Mouse (Mus musculus) activated CD4-positive, CD25-positive, alpha-beta regulatory T cell, adult 4 months (primary cell): ENCODE results near the gene Cdk5rap3. TPM values are rescaled to one million over a fixed set of nuclear protein-coding genes. Genes with fewer than 3 reads are reported as not detected.

Source experiments
- ATAC-seq: one replicate; pipeline ENCODE4 v1.8.0; 2017
- polyA plus RNA-seq, 2 experiments: library from polyadenylated mRNA; unstranded; fragments of 100-300 nt; shearing (Covaris generic); gene quantifications; one replicate each; pipeline ENCODE4 v1.2.1; 2017

The Cdk5rap3 gene
- polyA plus RNA-seq, 2 experiments from 2014 or later = 86.7 to 92.1 TPM

DNA sequence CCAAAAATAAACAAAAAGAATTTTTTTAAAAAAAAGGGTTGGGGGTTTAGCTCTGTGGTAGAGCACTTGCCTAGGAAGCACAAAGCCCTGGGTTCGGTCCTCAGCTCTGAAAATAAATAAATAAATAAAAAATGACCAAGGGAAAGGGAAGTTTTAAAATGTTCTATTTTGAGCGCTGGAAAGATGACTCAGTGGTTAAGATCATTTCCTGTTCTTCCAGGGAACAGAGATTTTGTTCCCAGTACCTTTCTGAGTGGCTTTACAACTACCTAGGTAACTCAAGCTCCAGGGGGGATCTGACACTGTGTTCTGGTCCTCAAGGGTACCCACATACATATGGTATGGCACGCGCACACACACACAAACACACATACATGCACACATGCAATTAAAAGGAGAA is 20.4 kb downstream of the Cdk5rap3 start:
- no peak for ATAC-seq

DNA sequence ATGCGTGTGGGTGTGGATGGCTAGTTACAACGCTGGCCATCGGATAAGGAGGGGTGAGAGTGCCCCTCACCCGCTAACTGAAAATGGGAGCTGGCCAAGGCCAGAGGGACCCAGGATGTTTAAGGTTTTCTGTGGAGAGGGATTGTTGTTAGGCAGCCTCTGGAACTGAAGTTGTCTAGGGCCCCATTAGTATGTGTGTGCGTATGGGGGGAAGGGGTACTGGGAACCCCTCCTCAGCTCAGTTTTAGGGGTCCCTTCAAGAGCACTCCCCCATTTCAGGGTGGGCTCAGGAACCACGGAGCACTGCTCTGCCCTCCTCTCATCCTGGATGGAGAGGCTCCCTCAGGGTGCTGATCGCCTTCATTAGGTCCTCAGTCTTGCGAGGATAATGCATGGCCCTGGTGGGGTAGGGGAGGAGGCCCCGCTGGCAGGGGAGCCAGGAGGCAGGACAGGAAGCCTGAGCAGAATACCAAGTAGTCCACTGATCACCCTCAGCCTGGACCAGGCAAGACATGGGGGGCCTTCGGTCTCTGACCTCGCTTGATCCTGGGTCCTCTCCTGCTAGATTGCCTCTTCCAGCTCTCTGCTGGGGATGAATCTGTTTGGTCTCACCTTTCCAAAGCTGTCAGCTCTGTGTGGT is 23.0 kb downstream of the Cdk5rap3 start:
- no peak for ATAC-seq

DNA sequence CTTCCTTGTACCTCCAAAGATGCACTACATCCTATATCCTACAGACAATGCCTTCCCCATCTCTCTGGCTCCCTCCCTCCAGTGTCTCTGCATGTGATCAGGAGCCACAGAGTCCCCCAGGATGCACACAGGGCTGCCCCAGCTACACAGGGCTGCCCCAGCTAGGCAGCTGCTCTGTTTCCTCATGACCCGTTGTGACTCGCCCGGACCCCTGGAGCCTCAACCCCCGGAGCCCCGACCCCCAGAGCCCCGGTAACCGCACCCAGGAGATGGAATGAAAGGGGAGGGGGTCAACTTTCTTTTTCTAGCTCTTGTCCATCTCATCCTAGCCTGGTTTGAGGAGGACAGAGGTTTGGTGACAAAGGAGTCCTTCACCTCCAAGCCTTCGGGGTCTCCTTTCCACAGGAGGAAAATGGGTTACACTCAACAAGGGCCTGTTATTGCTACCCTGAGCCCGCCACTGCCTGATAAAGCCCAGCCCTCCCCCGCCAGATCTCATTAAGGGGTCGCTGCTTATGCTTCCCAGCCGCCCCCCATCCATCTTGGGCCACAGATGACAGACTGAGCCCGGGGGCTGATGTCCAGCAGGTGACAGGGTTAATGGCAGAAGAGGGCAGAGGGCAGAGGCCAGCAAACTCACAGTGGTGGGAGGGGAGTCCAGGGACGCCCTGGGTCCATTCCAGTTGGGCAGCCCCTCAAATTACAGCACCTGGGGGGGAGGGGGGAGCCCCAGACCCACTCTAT is 24.3 kb downstream of the Cdk5rap3 start:
- ATAC-seq = no peak

DNA sequence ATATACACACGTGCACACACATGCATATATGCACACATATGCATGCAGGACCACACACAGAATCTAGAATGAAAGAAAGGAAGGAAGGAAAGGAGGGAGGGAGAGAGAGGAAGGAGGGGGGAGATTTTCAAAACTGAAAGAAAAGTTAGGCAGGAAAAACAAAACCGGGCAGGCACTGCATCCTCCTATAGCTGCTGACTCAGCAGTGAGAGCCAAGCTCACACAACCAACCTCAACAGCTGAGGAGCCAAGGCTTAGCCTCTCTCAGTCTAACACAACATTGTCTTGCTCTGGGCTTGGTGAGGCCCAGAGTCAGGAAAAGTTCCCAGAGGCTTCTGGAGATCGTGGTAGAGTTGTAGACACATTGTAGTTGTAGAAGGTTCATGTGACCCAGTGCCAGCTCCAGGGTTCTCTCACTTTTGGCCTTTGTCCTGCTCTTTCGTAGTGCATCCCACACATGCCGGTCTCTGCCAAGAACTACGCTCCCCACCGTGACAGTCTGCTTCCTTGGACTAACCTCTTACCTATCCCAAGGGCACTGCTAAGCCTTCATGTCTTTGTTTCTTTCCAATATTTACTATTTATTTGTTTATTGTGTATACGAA is 29.3 kb downstream of the Cdk5rap3 start:
- ATAC-seq = no peak

DNA sequence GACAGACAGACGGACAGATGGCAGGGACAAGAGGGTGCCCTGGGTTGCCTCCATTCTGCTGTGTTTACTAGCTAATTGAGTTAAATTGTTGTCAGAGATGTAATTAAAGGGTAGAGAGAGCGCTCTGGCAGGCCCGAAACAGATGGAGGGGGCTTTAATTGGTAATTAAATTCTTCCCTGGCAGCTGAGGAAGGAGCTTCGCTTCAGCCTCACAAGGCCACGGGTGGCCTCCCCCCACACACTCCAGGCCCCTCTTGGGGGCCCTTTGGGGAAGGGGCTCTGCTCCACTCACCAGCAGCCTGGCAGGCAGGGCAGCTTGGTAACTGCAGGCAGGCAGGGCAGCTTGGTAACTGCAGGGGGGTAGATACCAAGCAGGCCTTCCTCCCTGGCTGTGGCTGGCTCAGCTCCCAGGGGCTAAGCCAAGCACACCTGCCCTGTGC is 30.4 kb downstream of the Cdk5rap3 start:
- no peak for ATAC-seq

DNA sequence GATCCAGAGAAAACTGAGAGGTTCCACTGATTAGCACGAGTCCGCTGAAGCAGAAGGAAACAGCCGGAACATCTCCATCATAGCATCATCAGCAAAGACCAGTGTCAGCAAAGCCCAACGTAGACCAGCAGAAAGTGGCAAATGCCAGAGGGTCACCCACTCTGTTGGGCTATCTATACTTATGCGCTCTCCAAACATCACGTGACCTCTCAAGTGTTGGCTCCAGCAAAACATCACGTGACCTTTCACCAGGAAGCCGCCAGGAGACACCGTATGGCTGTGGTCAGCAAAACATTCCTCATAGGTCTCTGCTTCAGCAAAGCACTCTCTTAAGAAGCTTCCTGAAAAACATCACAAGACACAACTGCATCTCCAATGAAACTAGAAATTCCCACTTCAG is 36.0 kb downstream of the Cdk5rap3 start:
- ATAC-seq = no peak

DNA sequence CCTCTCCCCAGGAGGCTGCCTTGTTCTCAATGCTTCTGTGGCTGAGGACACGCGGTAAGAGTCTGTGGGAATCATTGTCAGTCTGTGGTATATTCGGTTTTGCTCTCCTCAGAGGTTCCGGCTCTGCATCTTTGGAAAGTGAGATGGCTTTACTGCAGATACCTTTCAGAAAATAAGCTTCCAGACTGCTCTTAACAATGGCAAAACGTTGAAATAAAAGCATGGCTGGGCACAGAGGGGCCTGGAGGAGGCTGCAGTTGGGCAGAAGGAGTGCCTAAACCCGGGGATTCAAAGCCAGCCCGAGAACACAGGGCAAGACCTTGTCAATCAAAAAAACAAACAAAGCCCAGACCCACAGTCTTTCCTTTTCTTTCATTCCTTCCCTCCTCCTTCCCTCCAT is 36.9 kb downstream of the Cdk5rap3 start:
- ATAC-seq = no peak

DNA sequence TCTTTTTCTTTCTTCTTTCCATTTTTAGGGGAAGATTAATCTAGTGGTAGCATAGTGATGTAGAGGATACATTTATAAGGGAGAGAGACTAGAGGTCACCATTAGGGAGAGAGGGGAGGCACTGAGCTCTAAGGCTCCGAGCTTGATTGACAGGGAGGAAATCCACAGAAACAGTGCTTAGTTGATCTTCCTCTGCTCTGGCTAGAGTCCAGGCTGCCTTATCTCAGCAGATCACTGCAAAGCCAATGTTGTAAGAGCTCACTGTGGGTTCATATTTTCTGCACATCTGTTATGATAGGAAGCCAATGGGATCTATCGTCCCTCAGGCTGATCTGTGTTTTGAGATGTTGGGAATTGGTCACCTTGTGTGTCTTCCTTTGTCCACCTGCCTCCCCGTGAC is 37.6 kb downstream of the Cdk5rap3 start:
- ATAC-seq = no peak

DNA sequence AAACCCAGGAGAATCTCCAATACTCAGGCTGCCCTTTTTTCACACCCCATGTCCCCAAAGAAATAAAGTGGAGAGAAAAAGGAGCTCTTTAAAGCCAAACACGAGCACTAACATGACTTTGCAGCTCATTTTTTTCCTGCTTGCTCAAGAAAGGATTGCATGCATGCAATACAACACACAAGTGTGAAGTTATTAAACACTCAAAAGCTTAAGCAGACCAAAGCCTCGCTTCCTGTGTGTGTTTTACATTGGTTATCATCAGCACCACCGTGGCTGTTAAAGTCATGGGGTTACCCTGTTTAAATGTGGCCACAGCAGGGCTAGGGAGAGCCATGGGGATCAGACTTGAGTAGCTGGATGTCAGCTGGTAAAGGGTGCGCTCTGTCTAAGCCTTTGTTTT is 39.2 kb downstream of the Cdk5rap3 start:
- ATAC-seq = no peak

DNA sequence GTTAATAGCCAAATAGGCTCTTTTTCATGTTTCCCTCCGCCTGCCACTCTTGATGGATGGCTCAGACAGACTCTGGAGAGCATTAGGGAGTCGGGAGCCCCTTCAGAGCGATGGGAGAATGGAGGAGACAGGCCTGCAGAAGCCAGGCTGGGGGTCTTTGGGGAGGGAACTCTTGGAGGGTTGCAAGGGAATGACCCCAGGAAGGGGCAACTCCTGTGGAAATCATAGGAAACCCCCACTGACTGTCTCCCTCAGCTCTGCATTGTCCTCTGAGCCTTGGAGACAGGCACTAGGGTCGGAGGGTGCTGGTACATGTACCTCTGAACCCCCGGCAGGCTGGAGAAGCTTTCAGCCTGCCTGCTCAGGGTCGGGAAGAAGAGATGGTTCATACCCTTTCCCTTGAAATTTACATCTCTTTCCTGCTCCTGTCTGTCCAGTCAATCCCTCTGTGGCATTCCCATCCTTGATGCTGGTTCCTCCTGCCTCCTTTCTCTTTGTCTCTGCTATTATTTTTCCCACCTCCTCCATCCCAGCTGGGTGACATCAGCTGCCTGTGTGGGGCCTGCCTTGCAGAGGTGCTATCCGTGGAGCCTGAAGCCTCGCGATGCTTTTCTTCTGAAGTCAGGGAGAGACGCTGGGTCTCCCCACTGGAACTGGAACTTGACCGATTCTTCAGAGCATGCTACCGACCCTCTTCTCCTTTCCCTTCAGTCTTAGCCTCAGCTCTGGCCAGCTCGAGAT is 39.8 kb downstream of the Cdk5rap3 start:
- no peak for ATAC-seq

DNA sequence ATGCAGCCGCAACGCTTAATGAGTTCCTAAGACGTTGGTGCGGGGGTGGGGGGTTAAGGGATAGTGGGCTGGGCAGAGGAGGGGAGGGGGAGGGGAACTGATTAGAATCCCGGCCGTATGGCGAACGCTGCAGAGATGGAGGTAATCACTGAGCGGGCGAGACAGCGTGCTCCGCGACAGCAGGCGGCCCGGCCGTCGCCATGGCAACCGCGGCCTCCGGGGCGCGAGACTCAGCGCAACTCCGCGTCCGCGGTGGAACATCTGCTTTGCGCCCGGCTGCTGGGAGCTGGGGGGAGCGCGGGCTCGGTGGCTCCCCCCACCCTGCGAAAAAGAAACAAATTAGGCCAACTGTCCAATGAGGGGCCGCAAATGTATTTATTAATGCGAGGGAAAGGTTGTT is 40.6 kb downstream of the Cdk5rap3 start:
- ATAC-seq = no peak

DNA sequence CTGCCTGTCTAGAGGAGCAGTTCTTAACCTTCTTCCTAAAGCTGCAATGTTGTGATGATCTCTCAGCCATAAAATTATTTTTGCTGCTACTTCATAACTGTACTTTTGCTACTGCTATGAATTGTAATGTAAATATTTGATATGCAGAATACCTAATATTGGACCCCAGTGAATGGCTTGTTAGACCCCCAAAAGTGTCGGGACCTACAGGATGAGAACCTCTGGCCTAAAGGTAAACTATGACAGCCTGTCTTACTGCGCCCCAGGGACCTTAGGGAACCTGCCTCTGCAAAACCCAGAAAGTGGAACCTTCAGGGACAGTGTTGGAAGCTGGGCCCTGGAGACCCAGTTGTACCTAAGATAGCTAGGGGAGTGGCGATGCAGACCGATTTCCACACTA is 41.0 kb downstream of the Cdk5rap3 start:
- ATAC-seq = no peak

DNA sequence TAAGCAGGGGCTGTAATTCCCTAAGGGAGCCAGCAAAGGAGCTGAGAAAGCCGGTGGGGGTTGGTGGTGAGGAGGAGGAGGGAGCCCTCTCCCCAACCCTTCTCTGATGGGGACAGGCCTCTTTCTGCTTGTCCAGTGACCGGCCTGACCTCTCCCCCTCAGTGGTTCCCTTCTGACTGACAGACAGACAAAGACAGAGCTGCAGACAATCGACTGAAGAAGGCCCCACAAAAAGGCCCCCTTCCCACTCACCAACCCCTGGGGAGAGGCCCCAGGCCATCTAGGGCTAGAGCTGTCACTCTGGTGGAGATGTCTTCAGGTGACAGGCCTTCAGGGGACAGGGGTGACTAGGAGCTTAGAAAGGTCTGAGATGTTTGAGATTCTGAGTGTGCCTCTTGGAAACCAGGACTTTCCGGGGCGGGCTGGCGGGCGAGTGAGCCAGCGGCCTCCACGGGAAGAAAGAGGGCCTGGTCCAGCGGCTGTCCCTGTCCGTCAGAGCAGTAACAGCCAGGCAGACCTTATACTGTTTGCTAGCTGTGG is 42.6 kb downstream of the Cdk5rap3 start:
- ATAC-seq = no peak

DNA sequence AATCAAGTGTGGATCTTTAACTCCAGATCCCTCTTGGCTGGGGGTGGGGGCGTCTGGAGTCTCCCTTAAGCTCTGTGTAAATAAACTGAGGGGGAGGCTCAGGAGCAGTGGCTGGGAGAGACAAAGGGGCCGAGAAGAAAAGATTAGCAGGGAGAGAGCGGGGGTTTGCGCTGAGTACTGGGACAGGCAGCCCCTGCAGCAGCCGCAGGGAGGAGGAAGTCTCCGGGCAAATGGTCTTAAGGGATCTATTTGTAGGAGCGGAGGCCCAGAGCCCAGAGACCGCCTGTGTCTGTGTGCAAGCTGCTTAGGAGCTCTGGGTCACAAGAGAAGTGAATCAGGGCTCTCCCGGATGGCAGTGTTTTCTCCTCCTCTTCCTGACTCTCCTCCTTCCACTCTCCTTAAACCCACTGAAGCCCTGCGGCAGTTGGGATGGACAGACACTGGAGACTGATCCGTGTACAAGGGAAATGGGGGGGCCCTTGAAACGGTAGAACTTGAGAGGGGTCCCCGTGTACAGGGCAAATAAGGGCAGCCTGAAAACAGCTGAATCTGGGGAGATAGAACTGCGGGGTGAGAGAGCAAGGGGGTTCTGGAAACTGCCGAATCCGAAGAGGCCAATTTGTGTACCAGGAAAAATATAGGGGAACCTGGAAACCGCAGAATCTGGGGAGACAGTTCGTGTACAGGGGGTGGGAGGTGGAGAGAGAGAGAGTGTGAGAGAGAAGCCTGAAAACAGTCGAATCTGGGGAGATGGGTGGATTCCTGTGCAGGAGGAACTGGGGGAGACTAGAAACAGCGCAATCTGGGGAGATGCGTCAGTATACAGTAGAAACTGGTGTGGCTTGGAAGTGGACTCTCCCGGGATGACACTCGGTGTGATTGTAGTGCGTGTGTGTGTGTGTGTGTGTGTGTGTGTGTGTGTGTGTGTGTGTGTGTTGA is 43.6 kb downstream of the Cdk5rap3 start:
- no peak for ATAC-seq

DNA sequence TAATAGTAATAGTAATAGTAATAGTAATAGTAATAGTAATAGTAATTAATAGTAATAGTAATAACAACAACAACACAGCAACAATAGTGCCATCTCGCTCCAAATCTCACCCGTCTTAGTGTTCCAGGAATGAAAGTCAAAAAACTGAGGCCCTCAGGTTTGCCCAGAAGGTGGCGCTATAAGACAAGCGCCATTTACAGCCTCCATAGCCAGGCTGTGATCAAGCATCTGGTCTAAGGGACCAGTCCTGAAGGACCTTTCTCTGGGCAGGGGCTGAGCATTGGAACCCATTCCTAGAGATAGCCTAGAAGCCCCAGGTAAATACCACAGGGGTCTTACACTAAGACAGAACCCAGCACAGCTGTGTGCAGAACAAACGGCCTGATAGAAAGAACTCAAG is 49.1 kb downstream of the Cdk5rap3 start:
- ATAC-seq = no peak

DNA sequence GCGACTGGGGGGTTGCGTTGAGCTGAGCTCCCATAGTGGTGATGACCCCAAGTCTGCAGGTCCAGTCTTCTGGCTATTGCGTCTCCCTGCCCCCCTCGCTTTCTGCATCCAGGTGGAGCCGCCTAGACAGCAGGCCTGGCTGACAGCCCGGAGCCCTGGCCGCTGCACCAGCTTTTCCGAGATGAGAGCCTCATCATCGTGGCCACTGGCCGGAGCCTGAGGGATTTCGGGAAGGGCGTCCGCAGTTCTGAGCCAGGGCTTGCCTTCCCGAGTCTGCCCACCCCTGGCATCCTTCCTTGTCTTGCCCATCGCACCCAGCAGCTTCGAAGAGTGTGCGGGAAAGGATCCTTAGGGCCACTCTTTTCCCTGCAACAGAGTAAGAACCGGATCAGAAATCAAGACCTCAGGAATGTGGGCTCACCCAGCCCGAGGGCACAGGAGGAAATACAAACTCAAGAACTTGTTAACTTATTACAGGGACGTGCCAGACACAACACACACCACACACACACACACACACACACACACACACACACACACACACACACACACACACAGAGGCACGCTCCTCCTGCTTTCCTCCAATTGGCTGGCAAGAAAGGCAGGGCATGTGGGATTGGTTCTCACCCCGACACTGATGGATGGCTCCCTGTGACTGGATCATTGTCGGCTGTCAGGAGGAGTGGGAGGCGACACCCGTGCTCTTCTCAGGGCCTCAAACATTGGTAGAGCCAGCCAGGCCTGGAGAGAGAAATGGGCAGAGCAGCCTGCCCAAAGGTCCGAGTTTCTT is 52.9 kb downstream of the Cdk5rap3 start:
- no peak for ATAC-seq

DNA sequence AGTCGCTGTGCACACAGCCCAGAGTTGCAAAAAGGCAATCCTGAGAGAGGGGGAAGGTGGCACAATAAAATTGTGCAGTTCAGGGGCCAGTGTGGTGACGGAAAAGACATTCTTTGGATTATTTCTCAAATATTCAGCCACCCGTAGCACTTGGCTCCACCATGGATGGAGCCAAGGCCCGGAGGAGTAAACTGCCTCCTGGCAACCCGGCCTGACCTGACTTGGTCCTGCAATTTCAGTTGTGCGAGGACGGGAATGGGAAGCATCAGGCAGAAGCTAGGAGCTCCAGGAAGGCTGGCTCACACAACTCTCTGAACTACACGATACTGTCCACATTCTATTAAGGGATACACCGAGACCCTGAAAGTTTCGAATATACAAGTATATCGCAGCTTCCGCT is 53.8 kb downstream of the Cdk5rap3 start:
- no peak for ATAC-seq

DNA sequence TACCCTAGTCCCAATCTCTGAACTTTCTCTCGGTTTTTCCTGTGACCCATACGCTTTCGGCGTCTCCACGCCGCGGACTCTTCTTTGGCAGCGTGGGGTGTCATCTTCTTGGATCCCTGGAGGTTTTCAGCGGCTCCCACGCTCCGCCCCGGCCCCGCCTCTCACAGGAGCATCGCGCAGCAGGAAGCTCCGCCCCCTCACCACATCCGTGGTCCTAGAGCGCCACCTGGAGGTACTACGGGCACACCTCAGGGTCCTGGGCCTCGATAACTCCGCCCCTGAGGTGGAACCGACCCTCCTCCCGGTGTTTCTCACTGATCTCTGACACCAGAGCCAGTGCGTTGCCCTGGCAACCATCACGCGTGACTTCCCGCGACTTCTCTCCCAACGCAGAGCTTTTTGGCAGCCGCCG is 54.4 kb downstream of the Cdk5rap3 start:
- ATAC-seq = peak; percentile 93

DNA sequence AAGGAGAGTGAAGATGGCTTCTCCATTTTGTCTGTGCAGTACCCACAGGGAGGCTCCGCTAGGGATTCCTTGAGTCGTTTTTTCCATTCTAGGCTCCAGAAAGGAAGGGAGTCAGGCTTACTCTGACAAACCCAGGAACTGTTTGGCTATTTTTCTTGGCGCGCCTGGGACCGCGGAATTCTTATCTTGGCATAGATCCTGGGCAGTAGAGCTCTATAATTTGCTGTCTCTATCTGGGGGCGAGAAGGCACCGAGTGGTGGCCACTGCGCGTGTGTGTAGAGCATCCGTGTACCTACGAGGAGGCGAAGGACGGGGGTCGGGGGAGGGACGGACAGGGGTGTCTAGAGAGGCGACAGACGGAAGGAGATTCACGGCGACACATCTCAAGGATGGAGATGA is 54.9 kb downstream of the Cdk5rap3 start:
- ATAC-seq = no peak

DNA sequence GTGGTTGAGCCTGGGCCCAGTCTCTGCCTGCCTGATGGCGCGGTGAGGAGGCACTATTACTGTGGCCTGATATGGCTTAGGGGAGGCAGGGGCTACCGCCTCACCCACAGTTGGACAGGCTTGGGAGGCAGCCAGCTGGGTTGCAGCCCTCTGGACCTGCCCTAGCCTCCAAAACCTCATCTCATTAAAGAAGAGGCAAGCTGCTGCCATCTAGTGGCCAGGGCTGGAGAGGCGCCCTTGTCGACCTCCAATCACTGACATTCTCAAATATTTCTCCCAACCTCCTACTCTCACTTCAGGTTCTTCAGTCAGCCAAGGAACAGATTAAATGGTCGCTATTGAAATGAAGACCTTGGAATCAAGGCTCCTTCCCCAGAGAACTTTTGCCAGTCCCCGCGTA is 55.7 kb downstream of the Cdk5rap3 start:
- ATAC-seq = no peak

DNA sequence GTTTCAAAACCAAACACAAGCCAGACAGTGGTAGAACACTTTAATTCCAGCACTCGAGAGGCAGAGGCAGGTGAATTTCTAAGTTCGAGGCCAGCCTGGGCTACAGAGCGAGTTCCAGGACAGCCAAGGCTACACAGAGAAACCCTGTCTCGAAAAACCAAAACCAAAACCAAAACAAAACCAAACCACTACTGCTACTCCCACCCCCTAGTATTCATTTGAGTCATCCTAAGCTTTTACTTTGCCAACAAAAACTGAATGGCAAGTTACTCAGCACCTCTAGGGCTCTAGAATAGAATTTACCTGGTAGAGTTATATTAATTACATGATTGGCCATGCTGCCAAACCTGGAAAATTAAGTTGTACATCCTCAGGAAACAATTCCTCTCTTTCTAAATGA is 56.7 kb downstream of the Cdk5rap3 start:
- no peak for ATAC-seq
